Mouse (Mus musculus) limb, embryonic 14.5 days (tissue): ENCODE measurements around the gene 9330159F19Rik. TPM values are rescaled to one million over a fixed set of nuclear protein-coding genes. Genes with fewer than 3 reads are reported as not detected.

Experiments used
- ATAC-seq: fragments of 200-750 bp; cut with Nextera tagmentation; 2 replicates; pipeline ENCODE4 v1.8.0; 2017; ENCODE audit warnings: low read depth, moderate number of reproducible peaks, moderate TSS enrichment; ENCODE audit not compliant: low FRiP score
- DNase-seq: peaks from one replicate; pipeline ENCODE4 v3.0.0-alpha.2; 2015; ENCODE audit warnings: low spot score
- H3K27ac ChIP-seq: fragments of 300-500 bp; sonication (generic); replicated peaks from 2 replicates; pipeline ENCODE4 v1.5.1; 2014; ENCODE audit warnings: low read depth, mild to moderate bottlenecking, low read length, moderate library complexity, mixed read lengths
- H3K27me3 ChIP-seq: fragments of 300-500 bp; sonication (generic); 2 replicates; pipeline ENCODE4 v1.6.1; 2014; ENCODE audit warnings: low read length, mixed read lengths; ENCODE audit not compliant: control insufficient read depth, insufficient read depth
- H3K36me3 ChIP-seq: fragments of 300-500 bp; sonication (generic); 2 replicates; pipeline ENCODE4 v1.6.1; 2014; ENCODE audit warnings: mild to moderate bottlenecking, low read length, moderate library complexity, mixed read lengths; ENCODE audit not compliant: control insufficient read depth, insufficient read depth
- H3K4me1 ChIP-seq: fragments of 300-500 bp; sonication (generic); 2 replicates; pipeline ENCODE4 v1.6.1; 2014; ENCODE audit warnings: antibody characterized with exemption, low read length, mixed read lengths; ENCODE audit not compliant: control insufficient read depth, insufficient read depth
- H3K4me2 ChIP-seq: fragments of 300-500 bp; sonication (generic); replicated peaks from 2 replicates; pipeline ENCODE4 v1.6.1; 2014; ENCODE audit warnings: low read depth, mild to moderate bottlenecking, low read length, moderate library complexity; ENCODE audit not compliant: severe bottlenecking
- H3K4me3 ChIP-seq: fragments of 300-500 bp; sonication (generic); replicated peaks from 2 replicates; pipeline ENCODE4 v1.5.1; 2014; ENCODE audit warnings: low read length
- H3K9ac ChIP-seq: fragments of 300-500 bp; sonication (generic); 2 replicates; pipeline ENCODE4 v1.6.1; 2014; ENCODE audit warnings: mild to moderate bottlenecking, low read depth, low read length, moderate library complexity; ENCODE audit not compliant: severe bottlenecking
- H3K9me3 ChIP-seq: fragments of 300-500 bp; sonication (generic); 2 replicates; pipeline ENCODE4 v1.6.1; 2016; ENCODE audit warnings: low read length; ENCODE audit not compliant: control insufficient read depth
- POLR2A ChIP-seq: fragments of 200-500 bp; IDR thresholded peaks from 2 replicates; pipeline ENCODE4 v1.8.0; 2012; ENCODE audit warnings: inconsistent platforms, mild to moderate bottlenecking, moderate library complexity, borderline replicate concordance; ENCODE audit not compliant: insufficient read depth, insufficient read length; ENCODE audit errors: extremely low read depth
- WGBS: fragments of 180-500 bp; shearing (Covaris S2); extraction: QIAGEN DNeasy Blood & Tissue Kit; methylation state at CpG from one replicate; pipeline ENCODE4 v1.1.7; 2014; 5-methylcytosine and 5-hydroxymethylcytosine counted together
- polyA plus RNA-seq, 2 experiments: library from polyadenylated mRNA; depleted of rRNA in 1 of 2; stranded (reverse) in 1 of 2; unstranded in 1 of 2; fragments of >200 nt; fragmentation: Nextera tagmentation in 1 of 2; extraction: Ambion mirVana in 1 of 2; gene quantifications; 2 replicates each; pipeline versions ENCODE4 v1.2.1 to v1.2.3; 2012 to 2014

The 9330159F19Rik gene
- polyA plus RNA-seq, 2 experiments = 0.65 to 1.2 TPM

GRCm38 (mm10) chr10:29199835-29200234 lies 11.6 kb upstream of the 9330159F19Rik start:
- TF ChIP-seq POLR2A = no peak
- no peaks in the 10 kb centered on the region for H3K36me3 ChIP-seq
- no peaks in the 10 kb centered on the region for H3K4me1 ChIP-seq
- H3K9ac ChIP-seq = no peak overlapping the region
- no peak overlapping the region for H3K27ac ChIP-seq
- ATAC-seq (no peak), DNase-seq (no peak)
- no peak overlapping the region for H3K4me3 ChIP-seq
- H3K4me2 ChIP-seq = no peak overlapping the region
- no peaks in the 10 kb centered on the region for H3K27me3 ChIP-seq
- 73% methylated on average over 3 of the region's 3 CpGs for WGBS
- peaks cover 5% of the 10 kb centered on the region; the same call in 1 of the 2 replicates for H3K9me3 ChIP-seq

GRCm38 (mm10) chr10:29200609-29201008 lies 10.8 kb upstream of the 9330159F19Rik start:
- H3K9ac ChIP-seq = no peak overlapping the region
- ATAC-seq (no peak), DNase-seq (no peak)
- H3K4me2 ChIP-seq = no peak overlapping the region
- no peaks in the 10 kb centered on the region for H3K36me3 ChIP-seq
- no peaks in the 10 kb centered on the region for H3K27me3 ChIP-seq
- no peak for TF ChIP-seq POLR2A
- H3K9me3 ChIP-seq = peaks cover 5% of the 10 kb centered on the region; the same call in 1 of the 2 replicates
- 90% methylated on average over 1 of the region's 1 CpGs for WGBS
- no peak overlapping the region for H3K27ac ChIP-seq
- H3K4me1 ChIP-seq = no peaks in the 10 kb centered on the region
- no peak overlapping the region for H3K4me3 ChIP-seq

GRCm38 (mm10) chr10:29206730-29207129 lies 4.7 kb upstream of the 9330159F19Rik start:
- TF ChIP-seq POLR2A = no peak
- no peak overlapping the region for H3K27ac ChIP-seq
- no peak overlapping the region for H3K4me2 ChIP-seq
- no peaks in the 10 kb centered on the region for H3K9me3 ChIP-seq
- H3K4me1 ChIP-seq = no peaks in the 10 kb centered on the region; the same call in 1 of the 2 replicates
- H3K4me3 ChIP-seq = no peak overlapping the region
- DNase-seq (peak; percentile 63), ATAC-seq (peak; percentile 44; the same call in 1 of the 2 replicates)
- H3K36me3 ChIP-seq = no peaks in the 10 kb centered on the region
- H3K9ac ChIP-seq = no peak overlapping the region
- no peaks in the 10 kb centered on the region for H3K27me3 ChIP-seq

GRCm38 (mm10) chr10:29208735-29209134 lies 2.7 kb upstream of the 9330159F19Rik start:
- Histone ChIP-seq H3K9ac (no peak overlapping the region), H3K9me3 (no peaks in the 10 kb centered on the region), H3K27me3 (no peaks in the 10 kb centered on the region), H3K4me2 (no peak overlapping the region), H3K4me1 (no peaks in the 10 kb centered on the region; the same call in 1 of the 2 replicates), H3K27ac (no peak overlapping the region), H3K4me3 (no peak overlapping the region), H3K36me3 (no peaks in the 10 kb centered on the region)
- 48% methylated on average over 3 of the region's 3 CpGs for WGBS
- TF ChIP-seq POLR2A = no peak
- no peak for DNase-seq
- no peak for ATAC-seq

- no peak overlapping the region for H3K4me3 ChIP-seq
- 58% methylated on average over 3 of the region's 3 CpGs for WGBS
- no peak overlapping the region for H3K27ac ChIP-seq
- no peaks in the 10 kb centered on the region for H3K9me3 ChIP-seq
- no peak overlapping the region for H3K4me2 ChIP-seq
- H3K9ac ChIP-seq = no peak overlapping the region
- no peaks in the 10 kb centered on the region; the same call in 1 of the 2 replicates for H3K4me1 ChIP-seq
- H3K36me3 ChIP-seq = no peaks in the 10 kb centered on the region
- no peak for TF ChIP-seq POLR2A
- H3K27me3 ChIP-seq = no peaks in the 10 kb centered on the region
- no peak for ATAC-seq
- DNase-seq = no peak
Observed at GRCm38 (mm10) chr10:29213534-29214100, 2.2 kb downstream of the 9330159F19Rik start.
